Mouse (Mus musculus): ENCODE results near the gene Gm20388.
A peak's percentile ranks its signal among the peaks of the same experiment; 100 is the strongest.

The Gm20388 gene

GRCm38 (mm10) chr8:120230081-120230480 is 319.4 kb downstream of the Gm20388 start:
- peak; percentile 64 for DNase-seq (ENCODE audit: low spot score)

GRCm38 (mm10) chr8:120230715-120231614 is 320.3 kb downstream of the Gm20388 start:
- DNase-seq (ENCODE audit: low spot score): peak; percentile 57

- no peak for DNase-seq (ENCODE audit: low spot score)
Observed at GRCm38 (mm10) chr8:120231870-120232269, 321.2 kb downstream of the Gm20388 start.

GRCm38 (mm10) chr8:120232398-120232797 is 321.8 kb downstream of the Gm20388 start:
- no peak for DNase-seq (ENCODE audit: low spot score)

GRCm38 (mm10) chr8:120232913-120233312 is 322.3 kb downstream of the Gm20388 start:
- DNase-seq (ENCODE audit: low spot score): no peak

- no peak for DNase-seq (ENCODE audit: low spot score)
Observed at GRCm38 (mm10) chr8:120234457-120234856, 323.8 kb downstream of the Gm20388 start.

GRCm38 (mm10) chr8:120234866-120235265 is 324.2 kb downstream of the Gm20388 start:
- DNase-seq (ENCODE audit: low spot score): peak; percentile 93

GRCm38 (mm10) chr8:120243222-120243621 is 332.6 kb downstream of the Gm20388 start:
- no peak for DNase-seq (ENCODE audit: low spot score)

- DNase-seq (ENCODE audit: low spot score): no peak
Observed at GRCm38 (mm10) chr8:120243916-120244451, 333.3 kb downstream of the Gm20388 start.

GRCm38 (mm10) chr8:120244553-120244952 is 333.9 kb downstream of the Gm20388 start:
- no peak for DNase-seq (ENCODE audit: low spot score)

GRCm38 (mm10) chr8:120247618-120248017 is 337.0 kb downstream of the Gm20388 start:
- no peak for DNase-seq (ENCODE audit: low spot score)

GRCm38 (mm10) chr8:120248031-120248430 is 337.4 kb downstream of the Gm20388 start:
- no peak for DNase-seq (ENCODE audit: low spot score)

GRCm38 (mm10) chr8:120248451-120248850 is 337.8 kb downstream of the Gm20388 start:
- DNase-seq (ENCODE audit: low spot score): no peak

- DNase-seq (ENCODE audit: low spot score): peak; percentile 47
Observed at GRCm38 (mm10) chr8:120249800-120250336, 339.2 kb downstream of the Gm20388 start.

GRCm38 (mm10) chr8:120250750-120251410 is 340.2 kb downstream of the Gm20388 start:
- DNase-seq (ENCODE audit: low spot score): no peak

- DNase-seq (ENCODE audit: low spot score): peak; percentile 37
Observed at GRCm38 (mm10) chr8:120251411-120252035, 340.9 kb downstream of the Gm20388 start.

GRCm38 (mm10) chr8:120253626-120254025 is 343.0 kb downstream of the Gm20388 start:
- DNase-seq (ENCODE audit: low spot score): no peak

GRCm38 (mm10) chr8:120255406-120255987 is 344.9 kb downstream of the Gm20388 start:
- no peak for DNase-seq (ENCODE audit: low spot score)

GRCm38 (mm10) chr8:120256958-120257357 is 346.3 kb downstream of the Gm20388 start:
- no peak for DNase-seq (ENCODE audit: low spot score)

GRCm38 (mm10) chr8:120259206-120259605 is 348.6 kb downstream of the Gm20388 start:
- no peak for DNase-seq (ENCODE audit: low spot score)

- no peak for DNase-seq (ENCODE audit: low spot score)
Observed at GRCm38 (mm10) chr8:120260677-120261076, 350.0 kb downstream of the Gm20388 start.

Data from MN1 (cell line).